Mouse (Mus musculus) CH12.LX (cell line): ENCODE results near the gene Bcl2l12. TPM values are rescaled to one million over a fixed set of nuclear protein-coding genes. Genes with fewer than 3 reads are reported as not detected.

Experiments used
- DNase-seq: peaks from one replicate; pipeline ENCODE4 v3.0.0-alpha.2; 2013; ENCODE audit errors: extremely low read depth
- H3K27ac ChIP-seq: 2 replicates; pipeline ENCODE4 v1.5.1; 2012; ENCODE audit warnings: low read depth, mild to moderate bottlenecking, control low read depth, moderate library complexity; ENCODE audit not compliant: insufficient read depth
- H3K27me3 ChIP-seq: replicated peaks from 2 replicates; pipeline ENCODE3; 2012; ENCODE audit warnings: inconsistent platforms
- H3K36me3 ChIP-seq, 2 experiments: replicated peaks in 1 of 2; 2 replicates each; pipeline versions ENCODE3 to v1.6.1; 2012; ENCODE audit warnings: inconsistent platforms in 1 of 2, low read length in 1 of 2, mild to moderate bottlenecking in 1 of 2, mixed read lengths in 1 of 2, moderate library complexity in 1 of 2; ENCODE audit not compliant: control insufficient read depth in 1 of 2, insufficient read depth in 1 of 2
- H3K4me1 ChIP-seq, 2 experiments: 2 replicates each; pipeline ENCODE4 v1.6.1; 2012; ENCODE audit warnings: inconsistent platforms in 1 of 2, moderate library complexity in 1 of 2; ENCODE audit not compliant: insufficient read depth in 2 of 2, control insufficient read depth in 1 of 2
- H3K4me2 ChIP-seq: 2 replicates; pipeline ENCODE4 v1.6.1; 2012; ENCODE audit warnings: low read depth, mild to moderate bottlenecking, control low read depth; ENCODE audit not compliant: poor library complexity, insufficient read depth, severe bottlenecking
- H3K4me3 ChIP-seq, 3 experiments: fragments of 150-350 bp in 1 of 3; sonication (generic) in 1 of 3; replicated peaks in 1 of 3; 2 replicates each; pipeline versions ENCODE3 to v1.5.1; 2011 to 2012; ENCODE audit warnings: low read depth in 2 of 3, low read length in 2 of 3, mild to moderate bottlenecking in 2 of 3, moderate library complexity in 2 of 3, control low read depth in 1 of 3, improper control_type of control experiment in 1 of 3, inconsistent platforms in 1 of 3, mixed read lengths in 1 of 3; ENCODE audit not compliant: poor library complexity in 1 of 3
- H3K79me2 ChIP-seq: replicated peaks from 2 replicates; pipeline ENCODE4 v1.6.1; 2012; ENCODE audit warnings: mild to moderate bottlenecking, moderate library complexity; ENCODE audit not compliant: control insufficient read depth, poor library complexity, insufficient read depth, severe bottlenecking; ENCODE audit errors: extremely low read depth
- H3K9ac ChIP-seq: 2 replicates; pipeline ENCODE4 v1.6.1; 2012; ENCODE audit warnings: low read depth, mild to moderate bottlenecking, control low read depth, moderate library complexity; ENCODE audit not compliant: insufficient read depth
- H3K9me3 ChIP-seq: replicated peaks from 2 replicates; pipeline ENCODE3; 2012; ENCODE audit warnings: low read length, inconsistent platforms, mixed read lengths
- BHLHE40 ChIP-seq: IDR thresholded peaks from 2 replicates; pipeline ENCODE4 v1.6.1; 2011; ENCODE audit warnings: mild to moderate bottlenecking, low read depth, low read length, improper control_type of control experiment
- CHD2 ChIP-seq: IDR thresholded peaks from 2 replicates; pipeline ENCODE4 v1.6.1; 2011; ENCODE audit warnings: low read length, improper control_type of control experiment
- E2F4 ChIP-seq: IDR thresholded peaks from 2 replicates; pipeline ENCODE4 v1.6.1; 2011; ENCODE audit warnings: low read depth, low read length, improper control_type of control experiment; ENCODE audit not compliant: insufficient replicate concordance
- EP300 ChIP-seq: IDR thresholded peaks from 2 replicates; pipeline ENCODE4 v1.6.1; 2011; ENCODE audit warnings: low read length, improper control_type of control experiment
- GABPA ChIP-seq: IDR thresholded peaks from 2 replicates; pipeline ENCODE4 v1.6.1; 2012; ENCODE audit warnings: low read depth, low read length, improper control_type of control experiment, inconsistent platforms; ENCODE audit not compliant: insufficient replicate concordance
- HCFC1 ChIP-seq: IDR thresholded peaks from 2 replicates; pipeline ENCODE4 v1.6.1; 2012; ENCODE audit warnings: low read depth, mild to moderate bottlenecking, inconsistent platforms, low read length, improper control_type of control experiment
- IRF4 ChIP-seq: IDR thresholded peaks from 2 replicates; pipeline ENCODE4 v1.6.1; 2014; ENCODE audit warnings: low read depth, mild to moderate bottlenecking, inconsistent platforms, low read length, improper control_type of control experiment
- JUN ChIP-seq: IDR thresholded peaks from 2 replicates; pipeline ENCODE4 v1.6.1; 2011; ENCODE audit warnings: low read depth, mild to moderate bottlenecking, low read length, improper control_type of control experiment, moderate library complexity; ENCODE audit not compliant: insufficient read depth
- MAFK ChIP-seq: IDR thresholded peaks from 2 replicates; pipeline ENCODE4 v1.6.1; 2011; ENCODE audit warnings: low read length, improper control_type of control experiment; ENCODE audit not compliant: insufficient replicate concordance
- MAX ChIP-seq: IDR thresholded peaks from 2 replicates; pipeline ENCODE4 v1.6.1; 2011; ENCODE audit warnings: low read length, improper control_type of control experiment
- MAZ ChIP-seq: IDR thresholded peaks from 2 replicates; pipeline ENCODE4 v1.6.1; 2012; ENCODE audit warnings: low read depth, mild to moderate bottlenecking, inconsistent platforms, low read length, improper control_type of control experiment, moderate library complexity
- MYC ChIP-seq: IDR thresholded peaks from 2 replicates; pipeline ENCODE4 v1.6.1; 2011; ENCODE audit warnings: low read depth, mild to moderate bottlenecking, improper control_type of control experiment, low read length
- NELFE ChIP-seq: IDR thresholded peaks from 2 replicates; pipeline ENCODE4 v1.6.1; 2011; ENCODE audit warnings: low read depth, low read length, improper control_type of control experiment
- NRF1 ChIP-seq: IDR thresholded peaks from 2 replicates; pipeline ENCODE4 v1.6.1; 2014; ENCODE audit warnings: low read depth, mild to moderate bottlenecking, inconsistent platforms, low read length, improper control_type of control experiment, moderate library complexity
- PAX5 ChIP-seq: IDR thresholded peaks from 2 replicates; pipeline ENCODE4 v1.6.1; 2012; ENCODE audit warnings: low read length, inconsistent platforms, mixed read lengths
- RAD21 ChIP-seq: IDR thresholded peaks from 2 replicates; pipeline ENCODE4 v1.6.1; 2011; ENCODE audit warnings: low read depth, mild to moderate bottlenecking, low read length, improper control_type of control experiment, moderate library complexity
- SIN3A ChIP-seq: IDR thresholded peaks from 2 replicates; pipeline ENCODE4 v1.6.1; 2012; ENCODE audit warnings: low read length, improper control_type of control experiment, inconsistent platforms
- SMC3 ChIP-seq: IDR thresholded peaks from 2 replicates; pipeline ENCODE4 v1.6.1; 2011; ENCODE audit warnings: low read depth, low read length, improper control_type of control experiment
- TCF12 ChIP-seq: IDR thresholded peaks from 2 replicates; pipeline ENCODE4 v1.6.1; 2014; ENCODE audit warnings: low read depth, mild to moderate bottlenecking, inconsistent platforms, low read length, improper control_type of control experiment
- USF2 ChIP-seq: conservative IDR thresholded peaks from 2 replicates; pipeline ENCODE4 v1.6.1; 2011; ENCODE audit warnings: low read depth, low read length, improper control_type of control experiment
- ZKSCAN1 ChIP-seq: IDR thresholded peaks from 2 replicates; pipeline ENCODE4 v1.6.1; 2012; ENCODE audit warnings: low read depth, inconsistent platforms, low read length, improper control_type of control experiment, borderline replicate concordance
- ZMIZ1 ChIP-seq: IDR thresholded peaks from 2 replicates; pipeline ENCODE4 v1.6.1; 2012; ENCODE audit warnings: low read depth, mild to moderate bottlenecking, inconsistent platforms, low read length, improper control_type of control experiment
- dilution Hi-C: fragments of 300-500 bp; cut with MboI; formaldehyde crosslinking; loops from 2 replicates; pipeline ENCODE4 v1.14.3; 2020; ENCODE audit warnings: low sequenced_read_pairs; ENCODE audit not compliant: extremely low pct_unique_long_range_greater_than_20kb, extremely low pct_ligation_motif_present
- in situ Hi-C: fragments of 300-500 bp; cut with MboI; formaldehyde crosslinking; loops from 3 replicates; pipeline ENCODE4 v1.14.3; 2019; ENCODE audit warnings: low sequenced_read_pairs, low pct_ligation_motif_present, low pct_unique_long_range_greater_than_20kb, mixed read lengths
- polyA plus RNA-seq: library from polyadenylated mRNA; unstranded; fragments of >175 nt; gene quantifications from 2 replicates; pipeline ENCODE4 v1.2.1, GENCODE M21; 2012; ENCODE audit warnings: low read depth; ENCODE audit not compliant: insufficient read length
- total RNA-seq, 2 experiments: library from RNA; depleted of rRNA; stranded (reverse); fragments of 300-350 nt in 1 of 2; fragments of >200 nt in 1 of 2; gene quantifications; 2 replicates each; pipeline ENCODE4 v1.2.3; 2012 to 2014

Bcl2l12 gene
- total and polyA plus RNA-seq, 3 experiments, result 9.2 to 12.6 (median 11.8) TPM

GRCm38 (mm10) chr7:45035631-45036030 lies 37.1 kb upstream of the Bcl2l12 start:
- DNase-seq, result no peak
- dilution Hi-C loops, result no loop called here
- no peaks in the 10 kb centered on the region for H3K4me1 ChIP-seq
- no peak overlapping the region for H3K4me2 ChIP-seq
- H3K27ac ChIP-seq, result no peak overlapping the region
- peaks cover 71 to 95% of the 10 kb centered on the region in 2 experiments for H3K36me3 ChIP-seq
- TF ChIP-seq TCF12, result no peak
- no peak for TF ChIP-seq MYC
- no peak for TF ChIP-seq NRF1
- TF ChIP-seq BHLHE40, result no peak
- no peak for TF ChIP-seq E2F4
- no peak for TF ChIP-seq ZMIZ1
- no peak overlapping the region for H3K9ac ChIP-seq
- H3K9me3 ChIP-seq, result no peaks in the 10 kb centered on the region
- no peak overlapping the region for H3K4me3 ChIP-seq
- in situ Hi-C loops, result no loop called here
- no peaks in the 10 kb centered on the region; the same call in none of the 2 replicates for H3K79me2 ChIP-seq
- no peaks in the 10 kb centered on the region for H3K27me3 ChIP-seq

- Histone ChIP-seq H3K9me3 (no peaks in the 10 kb centered on the region), H3K36me3 (peaks cover 76 to 96% of the 10 kb centered on the region in 2 experiments), H3K79me2 (no peaks in the 10 kb centered on the region; the same call in none of the 2 replicates), H3K4me2 (no peak overlapping the region), H3K27ac (no peak overlapping the region), H3K4me3 (no peak overlapping the region), H3K27me3 (no peaks in the 10 kb centered on the region), H3K4me1 (no peaks in the 10 kb centered on the region), H3K9ac (no peak overlapping the region)
- DNase-seq, result no peak
- TF ChIP-seq MAX (no peak), SIN3A (no peak), USF2 (no peak), PAX5 (no peak), JUN (no peak), ZMIZ1 (no peak), MAZ (no peak), HCFC1 (no peak), SMC3 (no peak), NELFE (no peak), MAFK (no peak), GABPA (no peak), CHD2 (no peak), BHLHE40 (no peak), EP300 (no peak), ZKSCAN1 (no peak), IRF4 (no peak), RAD21 (no peak)
- in situ Hi-C loops, result no loop called here
- dilution Hi-C loops, result no loop called here
Measured at GRCm38 (mm10) chr7:45033722-45034359, 35.3 kb upstream of the Bcl2l12 start.
